Mouse (Mus musculus): ENCODE results near the gene Kbtbd7. TPM values are rescaled to one million over a fixed set of nuclear protein-coding genes. Genes with fewer than 3 reads are reported as not detected.

Kbtbd7 gene
- polyA plus RNA-seq, 1 experiment, result 18.5 TPM

DNA sequence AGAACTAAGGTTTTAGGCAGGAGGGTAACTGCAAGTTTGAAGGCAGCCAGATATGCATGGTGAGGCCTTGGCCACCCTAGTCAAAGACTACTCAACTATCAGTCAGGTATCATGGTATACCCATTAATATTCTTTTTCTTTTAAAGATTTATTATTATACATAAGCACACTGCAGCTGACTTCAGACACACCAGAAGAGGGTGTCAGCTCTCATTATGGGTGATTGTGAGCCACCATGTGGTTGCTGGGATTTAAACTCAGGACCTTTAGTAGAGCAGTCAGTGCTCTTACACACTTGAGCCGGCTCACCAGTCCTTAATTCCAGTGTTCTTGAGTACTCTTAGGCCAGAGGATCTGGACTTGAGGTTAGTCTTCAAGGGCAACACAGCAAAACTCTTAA, 34.1 kb downstream of the Kbtbd7 start:
- no peak for DNase-seq (ENCODE audit: low read depth)
- TF ChIP-seq CTCF (IDR thresholded peaks at IDR 0.05; ENCODE audit: borderline replicate concordance, extremely low read depth, insufficient read depth, insufficient read length), result no peak
- TF ChIP-seq POLR2A (IDR thresholded peaks at IDR 0.05; ENCODE audit: borderline replicate concordance, extremely low read depth, insufficient read depth, insufficient read length, poor library complexity, severe bottlenecking), result no peak

DNA sequence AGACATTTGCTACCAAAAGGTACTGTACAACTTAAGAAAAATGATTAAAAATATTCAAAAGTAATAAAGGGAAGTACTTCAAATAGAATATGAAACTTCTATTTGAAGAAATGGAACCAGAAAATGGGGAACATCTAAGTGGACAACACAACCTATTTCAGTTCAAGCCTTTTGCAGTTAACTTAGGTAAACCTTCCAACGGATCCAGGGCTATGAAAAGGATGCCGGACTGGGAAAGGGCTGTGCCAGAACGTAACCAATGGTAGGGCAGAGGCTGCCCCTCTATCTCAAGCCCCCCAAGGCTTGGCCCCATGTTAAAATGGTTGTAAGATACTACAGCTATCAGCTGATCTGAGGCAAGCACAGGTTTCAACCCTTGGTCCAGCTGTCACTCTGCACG, 34.7 kb downstream of the Kbtbd7 start:
- DNase-seq (ENCODE audit: low read depth), result no peak

DNA sequence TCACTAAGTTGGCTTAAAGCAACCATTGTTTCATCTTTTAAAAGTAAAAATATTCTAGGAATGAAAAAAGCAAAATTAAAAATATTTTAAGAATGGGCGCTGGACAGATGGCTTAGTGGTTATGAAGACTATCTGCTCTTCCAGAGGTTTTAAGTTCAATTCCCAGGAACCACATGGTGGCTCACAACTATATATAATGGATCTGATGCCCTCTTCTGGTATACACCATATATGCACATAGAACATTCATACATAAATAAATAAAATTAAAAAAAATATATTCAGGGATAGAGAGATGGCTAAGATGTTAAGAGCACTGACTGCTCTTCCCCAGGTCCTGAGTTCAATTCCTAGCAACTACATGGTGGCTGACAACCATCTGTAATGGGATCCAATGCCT, 39.3 kb downstream of the Kbtbd7 start:
- TF ChIP-seq CTCF (IDR thresholded peaks at IDR 0.05; ENCODE audit: borderline replicate concordance, extremely low read depth, insufficient read depth, insufficient read length) (no peak), POLR2A (IDR thresholded peaks at IDR 0.05; ENCODE audit: borderline replicate concordance, extremely low read depth, insufficient read depth, insufficient read length, poor library complexity, severe bottlenecking) (no peak)
- DNase-seq (ENCODE audit: low read depth), result no peak

More for the DNA sequence above, 34.7 kb downstream of the Kbtbd7 start:
- TF ChIP-seq CTCF (IDR thresholded peaks at IDR 0.05; ENCODE audit: borderline replicate concordance, extremely low read depth, insufficient read depth, insufficient read length) (no peak), POLR2A (IDR thresholded peaks at IDR 0.05; ENCODE audit: borderline replicate concordance, extremely low read depth, insufficient read depth, insufficient read length, poor library complexity, severe bottlenecking) (no peak)

DNA sequence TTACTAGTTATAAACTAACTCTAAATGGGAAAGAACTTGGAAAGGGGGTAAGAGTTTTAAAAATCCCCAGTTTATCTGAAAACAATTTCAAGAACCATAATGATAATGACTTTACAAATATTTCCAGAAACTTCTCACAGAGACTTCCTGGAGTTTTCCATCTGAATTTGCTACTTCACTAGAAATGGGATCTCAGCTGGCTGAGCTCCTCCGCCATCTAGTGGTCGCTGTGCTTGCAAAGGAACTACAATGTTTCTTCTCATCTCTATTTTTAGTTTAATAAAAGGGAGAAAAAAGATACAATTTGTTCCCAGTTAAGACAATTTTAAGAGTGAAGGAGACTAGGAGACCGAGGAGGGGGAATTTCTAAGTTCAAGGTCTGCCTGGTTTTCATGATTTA, 41.3 kb downstream of the Kbtbd7 start:
- DNase-seq (ENCODE audit: low read depth), result peak; percentile 83
- peak; percentile 80; the same call in 1 of the 2 replicates for TF ChIP-seq CTCF (IDR thresholded peaks at IDR 0.05; ENCODE audit: borderline replicate concordance, extremely low read depth, insufficient read depth, insufficient read length)
- TF ChIP-seq POLR2A (IDR thresholded peaks at IDR 0.05; ENCODE audit: borderline replicate concordance, extremely low read depth, insufficient read depth, insufficient read length, poor library complexity, severe bottlenecking), result no peak

DNA sequence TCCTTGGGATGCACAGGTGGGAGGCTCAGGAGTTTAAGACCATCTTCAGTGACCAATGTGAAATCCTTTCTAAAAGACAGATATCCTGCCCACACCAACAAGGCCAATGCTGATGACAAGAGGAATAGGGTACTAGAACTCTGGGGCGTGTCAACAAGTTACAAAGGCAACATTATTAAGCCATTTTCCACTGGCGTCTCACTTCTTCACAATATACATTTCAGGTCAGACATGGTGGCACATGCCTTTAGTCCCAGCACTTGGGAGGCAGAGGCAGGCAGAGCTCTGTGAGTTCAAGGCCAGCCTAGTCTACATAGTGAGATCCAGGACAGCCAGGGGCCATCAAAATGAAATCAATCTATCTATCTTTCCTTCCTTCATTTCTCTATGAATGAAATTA, 47.1 kb downstream of the Kbtbd7 start:
- DNase-seq (ENCODE audit: low read depth), result no peak
- TF ChIP-seq CTCF (IDR thresholded peaks at IDR 0.05; ENCODE audit: borderline replicate concordance, extremely low read depth, insufficient read depth, insufficient read length), result no peak
- TF ChIP-seq POLR2A (IDR thresholded peaks at IDR 0.05; ENCODE audit: borderline replicate concordance, extremely low read depth, insufficient read depth, insufficient read length, poor library complexity, severe bottlenecking), result no peak

Other genes with a start within 250 kb of the Kbtbd7 start
- gene Zfp957, start 179.1 kb upstream of the Kbtbd7 start, polyA plus RNA-seq (2012; rRNA removed), result not detected in 2 replicates
- gene Rgcc, start 124.9 kb upstream of the Kbtbd7 start, polyA plus RNA-seq (2012; rRNA removed), result 29.0 and 71.3 TPM in 2 replicates
- 11.8 and 13.2 TPM in 2 replicates for gene Naa16, start 35.7 kb upstream of the Kbtbd7 start, polyA plus RNA-seq (2012; rRNA removed)
- gene Mtrf1, start 28.7 kb upstream of the Kbtbd7 start, polyA plus RNA-seq (2012; rRNA removed), result 4.6 and 5.7 TPM in 2 replicates
- 2.6 and 3.7 TPM in 2 replicates for gene Kbtbd6, start 25.3 kb downstream of the Kbtbd7 start, polyA plus RNA-seq (2012; rRNA removed)
- 5.0 and 6.1 TPM in 2 replicates for gene Elf1, start 54.7 kb downstream of the Kbtbd7 start, polyA plus RNA-seq (2012; rRNA removed)
- 21.9 and 23.5 TPM in 2 replicates for gene Wbp4, start 55.0 kb downstream of the Kbtbd7 start, polyA plus RNA-seq (2012; rRNA removed)
- 44.7 and 49.9 TPM in 2 replicates for gene Sugt1, start 161.2 kb downstream of the Kbtbd7 start, polyA plus RNA-seq (2012; rRNA removed)
- gene Cnmd, start 235.7 kb downstream of the Kbtbd7 start, polyA plus RNA-seq (2012; rRNA removed), result 1.7 and 2.6 TPM in 2 replicates